Comparison of ENCODE assay signal across 15 mouse cellular contexts in genomic region chr5:46442600-46443248, GRCm38 (mm10).
DNase-seq lines count a peak whose midpoint lies in the region; ATAC-seq and TF ChIP-seq lines count a peak whose summit lies in the region.
"Had no signal": no experiment of that assay in that cellular context is flagged by ENCODE, and none has a peak within 500 bp of the region (broad histone marks: within the 10 kb centered on the region; RNA-seq: fewer than 3 reads in every experiment).

No protein-coding gene starts in this region.

- no peak for TF ChIP-seq CTCF in heart, adult 2 months (IDR thresholded peaks at IDR 0.05)

- TF ChIP-seq EP300 in heart, adult 2 months (IDR thresholded peaks at IDR 0.05; ENCODE audit: insufficient read depth, low read depth, low read length) = no peak

- H3ac ChIP-seq in myocyte (ENCODE audit: control insufficient read depth, insufficient read length) = no peak overlapping the region

- H3K9ac ChIP-seq in forebrain, embryonic 13.5 days = no peak overlapping the region
- H3K9ac ChIP-seq in heart, adult 2 months (ENCODE audit: low read depth, low read length) = no peak overlapping the region
- H3K9ac ChIP-seq: embryonic facial prominence, embryonic 12.5 days; liver, embryonic 12.5 days had no signal

- DNase-seq in left cerebral cortex, postnatal 14 days (ENCODE audit: low spot score in 2 of 2) = peak; percentile 40 to 45
- DNase-seq in left cerebral cortex, adult 9 months (ENCODE audit: low spot score in 2 of 2) = no peak
- DNase-seq in adipocyte (ENCODE audit: low spot score) = peak; percentile 40
- DNase-seq in heart, adult 2 months = no peak
- no peak for DNase-seq in ovary, adult 18-20 months (ENCODE audit: low spot score)
- DNase-seq: adrenal gland, postnatal 25 days; cerebellum, adult 11-12 months; heart, postnatal 4 days; lung, postnatal 4 days had no signal

- H3K9me3 ChIP-seq in forebrain, embryonic 13.5 days (replicated peaks) = no peaks in the 10 kb centered on the region
- H3K9me3 ChIP-seq: embryonic facial prominence, embryonic 12.5 days; liver, embryonic 12.5 days had no signal

- no peaks in the 10 kb centered on the region for H3K79me2 ChIP-seq in myocyte (ENCODE audit: control insufficient read depth, insufficient read depth)
- no peaks in the 10 kb centered on the region for H3K79me2 ChIP-seq in heart, adult 2 months (replicated peaks; ENCODE audit: control insufficient read depth, insufficient read depth, low read length)

- intact Hi-C loops in left cerebral cortex, postnatal 14 days (cut with DNase I) = loop anchor here (10.0 kb wide), 2 partner anchors 1542 to 1692 kb away; partner anchors contain the start of gene Slit2
- intact Hi-C loops in heart, adult 2 months (cut with DNase I) = loop anchor here (10.0 kb wide), 1 partner anchor 1692 kb away; no protein-coding TSS in a partner anchor

- TF ChIP-seq POLR2A in myocyte (IDR thresholded peaks at IDR 0.05; ENCODE audit: insufficient read length, low read depth) = no peak
- no peak for TF ChIP-seq POLR2A in heart, adult 2 months (IDR thresholded peaks at IDR 0.05; ENCODE audit: insufficient read depth, low read depth, low read length)

- H3K4me2 ChIP-seq in forebrain, embryonic 13.5 days = no peak overlapping the region
- H3K4me2 ChIP-seq in myocyte (ENCODE audit: low read depth) = peak overlapping the region; percentile 34
- H3K4me2 ChIP-seq: embryonic facial prominence, embryonic 12.5 days; liver, embryonic 12.5 days had no signal

- H3K36me3 ChIP-seq in forebrain, embryonic 13.5 days (ENCODE audit: poor library complexity, severe bottlenecking) = no peaks in the 10 kb centered on the region
- H3K36me3 ChIP-seq in myocyte (ENCODE audit: control insufficient read depth, insufficient read depth) = no peaks in the 10 kb centered on the region
- H3K36me3 ChIP-seq in heart, adult 2 months (ENCODE audit: control insufficient read depth, insufficient read depth, low read length) = no peaks in the 10 kb centered on the region
- H3K36me3 ChIP-seq: embryonic facial prominence, embryonic 12.5 days; liver, embryonic 12.5 days had no signal

- WGBS in forebrain, embryonic 13.5 days = 73% methylated on average over 6 of the region's 6 CpGs
- WGBS in heart, adult 2 months = 63% methylated on average over 6 of the region's 6 CpGs

- no peak overlapping the region for H3K4me3 ChIP-seq in forebrain, embryonic 13.5 days
- no peak overlapping the region for H3K4me3 ChIP-seq in myocyte
- H3K4me3 ChIP-seq in heart, adult 2 months = no peak overlapping the region
- H3K4me3 ChIP-seq: embryonic facial prominence, embryonic 12.5 days; liver, embryonic 12.5 days had no signal

- H3K27me3 ChIP-seq in forebrain, embryonic 13.5 days = no peaks in the 10 kb centered on the region
- no peaks in the 10 kb centered on the region for H3K27me3 ChIP-seq in myocyte (ENCODE audit: control insufficient read depth, insufficient read depth, insufficient read length)
- no peaks in the 10 kb centered on the region for H3K27me3 ChIP-seq in heart, adult 2 months (ENCODE audit: control insufficient read depth, insufficient read depth, low read length)
- H3K27me3 ChIP-seq: CH12.LX; embryonic facial prominence, embryonic 12.5 days; liver, embryonic 12.5 days had no signal

- peaks cover 14% of the 10 kb centered on the region for H3K4me1 ChIP-seq in forebrain, embryonic 13.5 days
- H3K4me1 ChIP-seq in heart, adult 2 months (ENCODE audit: control insufficient read depth, insufficient read depth, low read length) = no peaks in the 10 kb centered on the region
- H3K4me1 ChIP-seq: liver, embryonic 12.5 days had no signal

- peak; percentile 76 for ATAC-seq in forebrain, embryonic 13.5 days
- ATAC-seq in erythroblast, adult 5-6 weeks (replicated peaks; ENCODE audit: low FRiP score, poor library complexity, severe bottlenecking) = no peak
- ATAC-seq: liver, embryonic 12.5 days had no signal

- no peak overlapping the region for H3K27ac ChIP-seq in forebrain, embryonic 13.5 days
- no peak overlapping the region for H3K27ac ChIP-seq in heart, adult 2 months
- H3K27ac ChIP-seq: embryonic facial prominence, embryonic 12.5 days; liver, embryonic 12.5 days had no signal

TF ChIP-seq in myocyte, 11 proteins besides CTCF, POLR2A, EP300 and RAD21:
- TF ChIP-seq MYOD1 (IDR thresholded peaks at IDR 0.05; ENCODE audit: control insufficient read depth in 1 of 3, insufficient read length in 2 of 3, low read depth in 2 of 3) (no peak), MAX (IDR thresholded peaks at IDR 0.05; ENCODE audit: low read depth) (no peak), TCF3 (IDR thresholded peaks at IDR 0.05; ENCODE audit: insufficient read length, low read depth) (no peak), CEBPB (IDR thresholded peaks at IDR 0.05; ENCODE audit: insufficient read depth, poor library complexity, severe bottlenecking) (no peak), E2F4 (IDR thresholded peaks at IDR 0.05; ENCODE audit: insufficient read depth) (no peak), MYOG (IDR thresholded peaks at IDR 0.05; ENCODE audit: control insufficient read depth in 1 of 3, insufficient read depth in 1 of 3, insufficient read length in 2 of 3, low read depth in 2 of 3) (no peak), TCF12 (IDR thresholded peaks at IDR 0.05; ENCODE audit: insufficient read depth, poor library complexity, severe bottlenecking) (no peak), SRF (IDR thresholded peaks at IDR 0.05; ENCODE audit: control insufficient read depth, insufficient read length, low read depth) (no peak), USF1 (IDR thresholded peaks at IDR 0.05; ENCODE audit: low read depth) (no peak), POLR2AphosphoS2 (IDR thresholded peaks at IDR 0.05; ENCODE audit: insufficient read length, low read depth) (no peak), REST (IDR thresholded peaks at IDR 0.05; ENCODE audit: insufficient read depth, insufficient read length) (no peak)

Comparison
In these comparisons a context has a peak if more than half of its experiments do, and no peak if none do; other contexts are left out.
1. DNase-seq: peak in left cerebral cortex, postnatal 14 days (2 of 2) and adipocyte (single experiment); none in left cerebral cortex, adult 9 months (0 of 2), heart, adult 2 months (0 of 2) and ovary, adult 18-20 months (single experiment).